Mouse (Mus musculus): ENCODE results near the gene Smc4. TPM values are rescaled to one million over a fixed set of nuclear protein-coding genes. Genes with fewer than 3 reads are reported as not detected.

Gene Smc4
- total RNA-seq, 2 experiments from 2014 or later, result 3.9 to 5.1 TPM

Small RNA genes lying within 50 kb of the gene (microRNA-seq; reads per million reads assigned to microRNA genes)
- 279 to 343 reads per million in 2 experiments for gene Mir15b
- 89.0 to 116 reads per million in 2 experiments for gene Mir16-2

Other genes with a start within 250 kb of the Smc4 start
- gene 1110032F04Rik, start 135.2 kb upstream of the Smc4 start, total RNA-seq (2021), result 10 to 100 TPM; 14.8 to 15.5 TPM
- 10 to 100 TPM; 21.3 to 25.4 TPM for gene Ift80, start 168 bp upstream of the Smc4 start, total RNA-seq (2021)
- 10 to 100 TPM; 11.0 to 11.2 TPM for gene Trim59, start 40.0 kb downstream of the Smc4 start, total RNA-seq (2021)
- gene Kpna4, start 122.4 kb downstream of the Smc4 start, total RNA-seq (2021), result 10 to 100 TPM; 65.7 to 71.1 TPM
- gene Arl14, start 217.7 kb downstream of the Smc4 start, total RNA-seq (2021), result not detected

Measured in left cerebral cortex, adult 18-20 months (tissue).